Mouse (Mus musculus) retina, postnatal 7 days (tissue): Measurements from ENCODE around the gene Casc3.

Experiments used
- DNase-seq: peaks from one replicate; pipeline ENCODE4 v3.0.0-alpha.2; 2012; ENCODE audit warnings: low read depth, low spot score

Gene Casc3

DNA sequence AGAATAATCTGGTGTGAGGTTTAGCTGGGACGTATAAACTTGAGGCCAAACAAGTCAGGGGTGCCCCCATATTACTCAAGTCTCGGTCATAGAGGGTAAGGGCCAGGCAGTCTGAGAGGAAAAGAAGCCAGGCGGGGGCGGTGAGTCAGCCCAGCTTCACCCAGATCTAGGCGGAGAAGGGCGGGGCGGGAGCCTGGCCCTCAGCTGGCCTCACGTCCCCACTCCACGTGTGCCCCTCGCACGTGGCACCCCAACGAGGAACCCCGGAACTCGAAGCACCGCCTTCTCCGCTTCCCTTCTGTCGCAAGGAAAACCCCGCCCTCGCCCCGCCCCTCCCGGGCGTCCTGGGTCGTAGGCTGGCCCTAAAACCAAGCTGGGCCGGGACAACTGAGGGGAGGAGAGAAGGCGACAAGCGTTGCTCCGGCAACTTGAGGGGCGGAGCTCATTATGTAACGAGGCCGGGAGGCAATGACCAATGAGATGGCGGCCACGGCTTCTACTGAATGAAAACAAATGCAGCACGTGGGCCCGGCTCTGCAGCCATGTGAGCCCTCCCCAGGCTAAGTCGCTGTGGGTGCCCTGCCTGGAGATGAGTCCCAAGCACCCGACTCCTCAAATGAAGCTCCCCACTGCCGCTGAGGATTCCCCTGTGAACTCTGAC lies 30.9 kb upstream of the Casc3 start:
- peak; percentile 93 for DNase-seq

DNA sequence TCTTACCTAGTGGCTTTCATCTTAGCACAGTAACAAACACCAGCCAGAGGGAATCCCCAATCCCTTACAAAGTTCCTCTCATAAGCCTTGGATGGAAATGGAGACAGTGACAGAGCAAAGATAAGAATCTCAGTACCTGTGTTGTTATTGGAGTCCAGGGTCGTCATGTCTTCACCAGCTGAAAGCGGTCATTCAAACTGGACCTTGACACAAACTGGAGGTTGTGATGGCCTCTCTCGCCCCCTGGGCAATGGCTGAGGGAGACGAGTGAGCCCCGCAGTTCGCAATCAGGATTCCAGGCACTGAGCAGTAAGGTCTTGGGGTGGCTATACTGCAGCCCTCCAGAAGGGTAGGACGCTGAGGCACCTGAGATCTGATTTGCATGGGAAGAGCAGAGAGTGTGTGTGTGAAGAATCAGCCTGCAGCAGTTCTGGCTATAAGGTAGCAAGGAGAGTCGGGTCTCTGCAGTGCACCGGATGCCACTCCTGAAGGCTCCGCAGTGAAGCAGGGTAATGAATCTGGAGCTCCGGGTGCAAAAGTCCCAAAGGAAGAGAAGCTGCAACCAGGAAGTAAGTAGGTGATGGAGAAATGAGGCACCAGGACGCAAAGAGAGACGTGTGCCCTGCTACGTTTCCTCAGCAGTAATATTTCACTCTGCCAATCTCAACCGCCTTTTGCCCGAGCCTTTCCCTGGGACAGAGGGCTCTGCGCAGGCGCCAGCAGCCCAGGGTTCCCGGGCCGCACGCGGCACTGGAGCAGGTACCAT lies 29.9 kb upstream of the Casc3 start, which contains the start of gene Nr1d1:
Gene Nr1d1, minus strand, starts transcription at position 752 of the 766 bp plus-strand sequence.
- no peak for DNase-seq

DNA sequence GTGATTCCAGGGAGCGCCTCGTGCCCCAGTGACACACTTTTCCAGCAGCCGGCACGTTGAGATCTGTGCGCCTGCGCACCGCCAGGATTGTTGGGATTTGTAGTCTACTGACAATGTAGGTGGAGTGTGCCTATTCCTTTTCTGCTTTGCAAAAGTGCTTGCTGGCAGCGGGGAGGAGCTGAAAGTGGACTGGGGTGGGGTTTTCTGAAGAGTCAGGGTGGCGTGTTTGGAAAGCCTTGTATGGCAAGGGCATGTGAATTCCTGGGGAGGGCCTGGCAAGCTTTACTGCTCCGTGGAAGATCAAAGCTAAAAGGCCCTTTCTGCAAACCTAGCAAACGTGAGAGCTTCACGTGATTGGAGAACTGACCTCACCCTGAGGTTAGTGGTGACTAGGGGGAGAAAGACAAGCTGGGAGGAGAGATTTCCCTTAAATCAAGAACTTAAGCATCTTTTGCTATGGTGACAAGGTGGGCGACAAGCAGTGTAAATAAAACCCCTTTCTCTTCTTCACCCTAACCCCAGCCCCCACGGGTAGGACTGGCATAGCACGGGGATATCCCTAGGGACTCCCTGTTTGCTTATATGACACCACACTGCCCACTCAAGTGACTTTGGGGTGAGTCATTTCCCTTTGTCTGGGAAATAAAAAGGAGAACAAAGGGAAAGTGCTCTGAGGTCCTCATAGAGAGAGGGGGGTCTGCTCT lies 29.2 kb upstream of the Casc3 start:
- peak; percentile 94 for DNase-seq

DNA sequence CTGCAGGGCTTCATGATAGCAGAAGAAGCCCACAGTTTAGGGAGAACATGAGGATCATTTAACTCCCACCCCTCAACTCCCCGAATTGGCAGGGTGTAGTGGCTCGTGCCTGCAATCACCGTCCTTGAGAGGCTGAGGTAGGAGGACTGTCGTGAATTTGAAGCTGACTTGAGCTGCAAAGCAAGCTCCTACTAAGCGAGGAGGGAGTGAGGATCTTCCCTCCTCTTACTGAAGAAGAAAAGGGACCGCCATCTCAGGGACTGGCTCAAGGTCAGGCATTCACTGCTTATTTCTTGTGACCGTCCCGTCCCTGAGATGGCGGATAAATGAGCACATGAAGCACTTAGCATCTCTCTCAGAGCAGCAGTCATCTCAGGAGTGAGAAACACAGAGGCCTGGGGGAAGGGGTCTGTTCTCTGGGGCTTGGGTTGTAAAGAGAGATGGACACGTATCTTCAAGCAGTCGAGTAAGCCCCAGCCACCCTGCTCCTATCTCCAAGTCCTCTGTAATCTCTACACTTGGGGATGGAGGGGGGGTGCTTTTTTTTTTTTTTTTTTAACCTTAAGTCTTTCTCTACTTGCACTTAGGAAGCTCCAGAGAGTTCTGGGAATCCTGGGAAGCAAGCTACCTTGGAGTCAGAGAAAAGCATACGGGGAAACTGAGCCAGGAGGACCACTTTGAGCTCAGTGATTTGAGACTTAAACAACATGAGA lies 28.5 kb upstream of the Casc3 start:
- no peak for DNase-seq

DNA sequence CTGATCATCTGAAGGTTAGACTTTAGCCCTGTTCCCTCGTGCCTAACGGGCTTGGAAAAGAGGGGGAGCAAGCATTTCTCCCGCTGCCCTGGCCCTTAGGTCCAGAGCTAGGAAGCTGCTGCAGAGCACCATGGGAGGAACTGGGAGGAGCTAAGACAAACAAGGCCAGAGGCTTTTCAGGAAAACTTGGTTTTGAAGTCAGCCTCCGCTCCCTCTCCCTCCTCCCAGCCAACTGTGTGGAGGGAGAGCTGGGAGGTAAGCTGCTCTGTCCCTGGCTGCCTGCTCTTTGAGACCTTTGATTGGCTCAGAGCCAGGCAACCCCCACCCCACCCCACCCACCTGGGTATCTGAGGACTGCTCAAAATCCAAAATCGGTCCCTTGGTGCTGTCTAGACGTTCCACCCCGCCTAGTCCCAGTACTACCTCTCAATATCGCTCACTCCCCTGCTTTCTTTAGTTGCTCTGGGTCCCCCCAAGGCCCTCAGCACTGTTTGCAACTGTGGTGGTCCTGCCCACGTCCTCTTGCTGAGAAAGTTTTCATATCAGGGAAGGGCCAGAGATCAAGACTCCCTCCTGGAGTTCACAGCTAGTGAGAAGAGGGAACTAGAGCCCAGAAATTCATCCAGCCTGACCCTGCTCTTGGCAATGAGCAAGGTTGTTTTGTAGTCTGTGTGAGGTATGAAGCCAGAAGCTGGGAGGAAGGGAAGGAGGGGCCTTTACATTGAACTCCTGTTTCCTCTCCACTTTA lies 27.7 kb upstream of the Casc3 start:
- DNase-seq, result no peak

DNA sequence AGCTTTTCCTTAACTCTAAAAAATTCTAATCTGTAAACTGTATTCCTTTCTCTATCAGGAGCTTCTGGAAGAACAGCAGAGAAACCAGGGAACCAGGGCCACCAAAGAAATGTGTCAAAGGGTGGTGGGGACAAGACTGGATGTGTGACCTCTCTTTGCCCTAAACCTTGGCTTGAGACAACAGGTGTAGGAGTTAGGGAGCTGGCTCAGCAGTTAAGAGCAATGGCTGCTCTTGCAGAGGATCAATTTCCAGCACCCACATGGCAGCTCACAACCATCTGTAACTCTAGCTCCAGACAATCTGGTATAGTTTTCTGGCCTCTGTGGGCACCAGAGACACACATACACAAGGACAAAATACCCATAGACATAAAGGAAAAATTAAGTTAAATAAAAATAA lies 26.8 kb upstream of the Casc3 start:
- DNase-seq, result no peak

DNA sequence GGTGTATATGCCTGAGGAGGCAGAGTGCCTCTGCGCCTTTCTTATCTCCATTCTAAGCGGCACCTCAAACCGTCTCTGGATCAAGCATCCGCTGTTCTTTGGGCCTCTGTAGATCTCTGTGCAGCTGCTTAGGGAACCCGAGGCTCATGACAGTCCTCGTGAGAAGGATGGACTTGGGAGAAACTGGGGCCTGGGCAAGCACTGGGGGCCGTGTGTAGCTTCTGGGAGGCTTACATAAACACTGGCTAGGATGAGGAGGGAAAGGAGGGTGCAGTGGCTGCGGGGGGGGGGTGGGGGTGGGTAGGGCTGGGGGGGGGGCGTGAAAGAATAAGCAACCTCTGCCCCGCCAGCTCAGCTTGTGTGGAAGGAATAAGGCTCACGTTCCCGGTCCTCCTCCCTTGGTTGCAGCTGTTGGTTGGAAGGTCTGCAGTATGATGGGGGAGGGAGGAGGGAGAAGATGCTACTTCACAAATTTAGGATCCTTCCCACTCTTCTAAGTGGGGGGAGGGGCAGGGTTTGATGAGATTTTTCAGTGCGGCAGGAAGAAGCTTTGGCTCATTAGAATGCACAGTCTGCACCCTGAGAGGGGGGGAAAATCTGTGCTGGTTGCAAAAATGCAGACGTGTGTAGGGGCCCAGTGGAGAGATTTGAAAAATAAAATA lies 22.7 kb upstream of the Casc3 start:
- DNase-seq, result no peak

DNA sequence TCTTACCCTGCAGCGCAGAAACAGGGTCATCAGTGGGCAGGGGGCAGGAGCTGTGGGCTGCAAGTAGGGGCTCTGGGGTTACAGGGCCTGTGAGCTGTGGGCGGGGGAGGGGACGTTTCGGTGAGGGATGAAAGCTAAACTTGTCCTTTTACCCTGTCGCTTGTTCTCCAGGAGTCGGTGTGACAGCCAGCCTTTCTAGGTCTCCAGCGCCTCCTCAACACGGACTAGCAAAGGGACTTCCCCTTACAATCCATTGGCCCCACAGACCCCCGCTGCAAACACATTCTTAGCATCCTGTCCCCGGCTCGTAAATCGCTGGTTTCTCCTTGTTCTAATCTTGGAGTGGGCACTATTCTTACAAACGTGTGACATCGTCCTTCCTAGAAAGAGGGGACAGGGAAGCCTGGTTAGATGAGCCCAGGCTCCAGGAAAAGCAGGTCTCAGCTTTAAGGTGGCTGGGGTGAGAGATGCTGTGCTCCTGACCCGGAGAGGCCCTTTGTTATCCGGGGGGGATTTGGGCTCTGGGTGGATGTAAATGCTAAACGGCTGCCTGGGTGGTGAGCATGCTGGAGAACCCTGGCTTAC lies 22.0 kb upstream of the Casc3 start:
- DNase-seq, result no peak

DNA sequence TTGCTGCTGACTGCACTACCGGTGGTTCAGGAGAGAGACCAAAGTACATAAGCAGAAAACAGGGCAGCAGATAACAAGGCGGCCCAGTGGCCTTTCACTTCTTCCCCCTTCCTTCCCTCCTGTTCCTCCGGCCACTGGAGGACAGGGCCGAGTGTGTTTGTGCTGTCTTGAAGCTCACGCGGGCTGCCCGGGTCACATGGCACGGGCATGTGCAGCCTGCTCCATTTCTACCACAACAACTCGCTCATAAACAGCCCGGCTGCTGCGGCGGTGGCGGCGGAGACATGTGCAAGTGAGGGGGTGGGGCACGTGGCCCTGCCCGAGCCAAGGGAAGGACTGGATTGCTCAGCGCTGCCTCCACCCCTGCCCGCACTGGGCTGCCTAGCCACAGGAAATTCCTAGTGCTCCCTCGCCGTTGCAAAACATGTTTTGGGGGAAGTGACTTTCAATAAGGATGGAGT lies 21.4 kb upstream of the Casc3 start:
- no peak for DNase-seq

DNA sequence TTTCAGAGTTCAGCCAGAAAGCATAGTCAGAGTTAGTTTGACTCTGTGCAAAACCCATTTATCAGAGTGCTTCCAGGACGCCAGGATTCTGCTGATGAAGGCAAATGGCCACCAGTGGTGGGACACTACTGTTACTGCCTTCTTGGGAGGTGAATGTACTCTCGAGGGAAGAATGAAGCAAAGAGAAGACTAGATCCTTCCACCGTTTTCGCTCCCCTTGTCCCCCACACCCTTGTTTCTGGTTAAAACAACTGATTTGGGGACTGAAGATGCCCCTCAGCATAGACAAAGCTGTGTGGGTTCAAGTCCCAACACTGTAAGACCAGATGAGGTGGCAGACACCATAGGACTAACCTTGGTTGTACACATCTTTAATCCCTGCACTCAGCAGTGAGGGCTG lies 20.6 kb upstream of the Casc3 start:
- no peak for DNase-seq

DNA sequence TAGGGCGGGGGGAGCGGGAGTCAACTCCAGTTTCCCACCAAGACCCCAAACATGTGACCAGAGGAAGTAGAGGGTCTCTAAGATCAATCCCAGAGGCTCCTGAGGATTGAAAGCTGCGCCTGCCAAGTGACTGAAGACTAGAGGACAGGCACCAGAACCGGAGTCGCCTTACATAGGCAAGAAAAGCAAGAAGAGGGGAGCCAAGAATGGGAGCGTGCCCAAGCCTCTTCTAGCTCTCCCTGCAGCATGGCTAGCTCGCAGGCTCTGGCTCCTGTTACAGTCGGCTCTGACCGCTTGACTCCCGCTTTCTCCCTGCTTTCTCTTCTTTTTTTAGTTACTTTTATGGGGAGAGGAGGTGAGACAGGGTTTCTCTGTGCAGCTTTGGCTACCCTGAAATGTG lies 19.5 kb upstream of the Casc3 start:
- DNase-seq, result no peak

DNA sequence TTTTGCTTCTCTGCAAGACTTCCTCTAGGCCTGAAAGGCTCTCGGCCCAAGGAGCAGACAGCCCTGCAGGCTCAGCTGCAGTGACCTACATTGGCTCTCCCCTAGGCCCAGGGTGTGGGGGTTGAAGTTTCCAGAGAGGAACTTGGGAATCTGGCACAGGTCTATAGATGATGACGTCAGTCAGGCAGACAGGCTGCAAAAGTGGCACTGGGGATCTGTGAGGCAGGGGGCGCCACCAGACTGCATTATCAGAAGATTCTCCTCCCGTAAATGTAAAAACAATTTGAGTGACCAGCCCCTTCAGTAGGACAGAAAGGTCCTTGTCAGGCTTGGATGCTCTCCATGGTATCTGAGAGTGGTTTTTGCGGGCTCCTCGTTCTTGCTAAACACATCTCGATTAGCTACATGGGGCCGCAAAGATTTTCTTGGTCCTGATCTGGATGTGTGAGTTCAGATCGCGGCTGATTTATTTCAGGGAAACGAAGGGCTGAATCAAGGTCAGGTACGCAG lies 18.9 kb upstream of the Casc3 start:
- DNase-seq, result no peak

DNA sequence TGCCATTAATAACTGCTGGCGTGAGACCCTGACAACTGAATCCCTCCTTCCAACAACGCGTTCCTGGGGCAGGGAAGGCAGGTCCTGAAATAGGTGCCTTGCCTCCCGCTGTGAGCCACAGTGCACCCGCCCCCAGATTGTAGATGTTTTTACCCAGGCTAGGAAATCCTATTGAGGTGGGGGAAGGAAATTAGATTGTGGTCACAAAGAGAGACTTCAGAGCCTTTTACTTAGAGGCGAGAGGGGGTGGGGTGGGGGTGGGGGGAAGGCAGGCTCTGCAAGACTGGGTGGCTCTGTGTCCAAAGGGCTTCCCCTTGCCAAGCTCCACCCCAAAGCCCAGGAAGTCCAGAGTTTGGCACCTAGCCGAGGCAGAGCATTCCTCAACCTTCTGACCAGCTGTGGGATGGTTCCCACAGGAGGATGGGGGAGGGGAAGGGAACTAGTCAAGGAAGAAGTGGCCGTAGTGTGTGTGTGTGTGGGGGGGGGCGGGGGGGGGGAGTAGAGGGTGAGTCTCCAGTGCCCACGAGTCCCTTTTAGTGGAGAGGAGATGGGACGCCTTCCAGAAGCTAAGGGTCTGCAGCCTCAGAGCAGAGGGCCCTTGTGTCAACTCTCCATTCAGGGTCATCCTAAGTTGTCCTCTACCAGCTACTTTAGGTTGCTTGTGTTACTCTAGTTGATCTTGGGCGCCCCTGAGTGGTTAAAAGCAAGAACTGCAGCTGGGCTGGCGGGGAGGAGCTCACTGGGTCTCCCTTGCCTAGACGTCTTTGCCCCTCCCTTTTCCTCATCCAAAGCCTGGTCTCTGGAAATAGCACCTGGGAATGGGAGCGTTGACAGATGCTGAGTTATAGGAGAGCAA lies 18.1 kb upstream of the Casc3 start:
- DNase-seq, result peak; percentile 90

DNA sequence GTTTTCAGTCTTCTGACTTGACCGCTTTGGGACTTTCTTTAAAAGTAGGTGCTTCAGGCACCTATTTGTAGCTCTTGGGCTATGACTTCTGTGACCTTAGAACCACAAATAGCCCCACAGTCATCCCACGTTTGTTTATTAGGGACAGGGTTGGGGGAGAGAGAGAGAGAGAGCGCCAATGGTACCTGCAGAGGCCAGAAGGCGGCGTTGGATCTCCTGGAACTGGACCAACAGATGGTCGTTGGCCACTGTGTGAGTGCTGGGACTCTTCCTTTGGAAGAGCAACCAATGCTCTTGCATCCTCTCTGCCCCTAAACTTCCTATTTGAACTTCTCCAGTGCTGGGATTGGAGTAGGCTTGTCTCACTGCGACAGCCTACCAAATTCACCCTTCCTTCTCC lies 17.5 kb upstream of the Casc3 start:
- no peak for DNase-seq

DNA sequence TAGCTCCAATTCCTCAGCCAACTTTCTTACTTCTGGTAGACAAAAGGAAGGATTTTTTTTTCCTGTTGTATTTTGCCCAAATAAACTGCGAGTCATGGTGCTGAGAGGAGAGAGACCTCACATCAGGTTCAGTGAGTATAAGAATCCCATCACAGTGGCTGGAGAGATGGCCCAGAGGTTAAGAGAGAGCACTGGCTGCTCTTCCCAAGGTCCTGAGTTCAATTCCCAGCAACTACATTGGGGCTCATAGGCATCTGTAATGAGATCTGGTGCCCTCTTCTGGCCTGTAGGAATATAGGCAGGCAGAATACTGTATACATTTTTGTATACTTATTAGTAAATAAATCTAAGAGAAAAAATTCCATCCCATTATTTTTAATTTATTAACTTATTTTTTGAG lies 17.0 kb upstream of the Casc3 start:
- no peak for DNase-seq

DNA sequence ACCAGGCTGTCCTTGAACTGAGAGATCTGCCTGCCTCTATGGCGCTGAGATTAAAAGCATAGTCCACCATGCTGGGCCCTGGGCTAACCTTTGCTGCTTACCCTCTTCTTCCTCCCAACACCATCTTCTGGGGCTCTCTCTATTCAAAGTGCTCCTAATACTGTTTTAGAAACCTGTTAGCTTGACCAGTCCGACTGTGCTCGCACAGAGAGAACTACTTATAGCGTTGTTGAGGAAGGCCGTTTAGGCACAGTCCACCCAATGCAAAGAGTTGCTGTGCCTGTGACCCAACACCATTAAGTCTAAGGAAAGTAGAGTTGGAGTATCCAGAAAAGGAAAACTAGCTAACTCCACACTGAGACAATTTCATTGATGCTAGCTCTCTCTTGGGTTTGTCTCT lies 16.6 kb upstream of the Casc3 start:
- DNase-seq, result no peak

DNA sequence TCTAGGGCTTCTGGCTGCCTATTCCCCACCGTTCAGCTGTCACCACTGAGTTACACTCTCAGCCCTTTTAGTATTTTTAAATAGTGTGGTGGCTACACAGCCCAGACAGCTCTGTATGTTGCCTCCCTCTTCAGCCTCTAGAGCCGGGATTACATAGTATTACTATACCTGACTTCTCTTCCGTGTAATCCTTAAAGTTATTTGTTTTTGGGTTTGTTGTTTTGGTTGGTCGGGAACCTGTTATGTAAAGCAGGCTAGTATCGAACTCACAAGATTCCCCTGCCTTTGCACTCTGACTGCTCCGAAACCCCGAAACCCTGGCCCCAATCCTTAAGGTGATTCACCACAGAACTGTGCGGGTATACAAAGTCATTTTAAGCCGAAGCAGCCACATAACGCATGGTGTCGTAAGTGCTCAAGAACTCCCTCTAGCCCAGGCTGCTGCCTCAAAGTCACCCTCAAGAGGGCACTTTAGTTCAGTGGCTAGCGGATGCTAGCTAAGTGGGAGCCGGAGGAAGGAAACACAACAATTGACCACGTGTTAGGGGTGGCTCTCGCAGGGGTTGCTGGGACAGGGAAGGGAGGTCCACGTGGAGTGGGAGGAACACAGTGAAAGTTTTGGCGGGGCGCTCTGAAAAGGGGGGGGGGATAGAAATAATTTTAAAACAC lies 16.0 kb upstream of the Casc3 start:
- peak; percentile 79 for DNase-seq

DNA sequence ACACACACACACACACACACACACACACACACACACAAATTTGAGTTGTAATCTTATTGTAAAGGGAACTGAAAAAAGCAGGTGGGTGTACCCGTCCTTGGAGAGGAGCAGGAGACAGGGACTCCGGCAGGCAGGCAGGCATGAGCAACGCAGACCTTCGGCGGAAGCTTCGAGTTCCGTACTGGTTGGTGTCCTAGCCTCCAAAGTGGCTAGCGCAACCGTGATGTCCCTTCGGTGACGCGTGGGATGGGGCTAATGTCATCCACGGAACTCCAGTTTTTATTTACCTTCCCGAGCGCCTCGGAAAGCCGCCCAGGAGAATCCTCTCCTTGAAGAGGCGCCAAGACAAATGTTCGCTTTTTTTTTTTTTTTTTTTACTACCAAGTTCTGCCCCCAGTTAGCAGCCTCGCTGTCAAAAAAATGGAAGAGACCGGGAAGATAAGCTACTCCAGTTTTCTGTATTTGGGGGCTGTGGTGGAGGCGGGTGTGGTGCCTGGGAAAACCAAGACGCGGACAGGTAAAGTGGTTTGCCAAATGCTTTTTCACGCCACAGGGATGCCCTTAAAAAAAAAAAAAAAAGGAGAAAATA lies 15.4 kb upstream of the Casc3 start:
- DNase-seq, result no peak
